Mouse (Mus musculus) brain, embryonic 14.5 days (tissue): Measurements from ENCODE around the gene Serinc4. TPM values are rescaled to one million over a fixed set of nuclear protein-coding genes. Genes with fewer than 3 reads are reported as not detected.
A peak's percentile ranks its signal among the peaks of the same experiment; 100 is the strongest.

Experiments
- DNase-seq: peaks from one replicate; pipeline ENCODE4 v3.0.0-alpha.2; 2011; ENCODE audit warnings: low read depth
- CTCF ChIP-seq: fragments of 200-500 bp; IDR thresholded peaks from 2 replicates; pipeline ENCODE4 v1.5.1; 2012; ENCODE audit warnings: inconsistent platforms, mild to moderate bottlenecking, moderate library complexity, borderline replicate concordance; ENCODE audit not compliant: insufficient read depth, insufficient read length; ENCODE audit errors: extremely low read depth
- POLR2A ChIP-seq: fragments of 200-500 bp; IDR thresholded peaks from 2 replicates; pipeline ENCODE4 v1.6.1; 2012; ENCODE audit warnings: mild to moderate bottlenecking, inconsistent platforms, borderline replicate concordance; ENCODE audit not compliant: poor library complexity, insufficient read depth, insufficient read length, severe bottlenecking; ENCODE audit errors: extremely low read depth
- polyA plus RNA-seq: library from polyadenylated mRNA; depleted of rRNA; stranded (reverse); fragments of >200 nt; gene quantifications from 2 replicates; pipeline ENCODE4 v1.2.3, GENCODE M21; 2012

Gene Serinc4
- polyA plus RNA-seq, 1 experiment = 4.8 TPM

DNA sequence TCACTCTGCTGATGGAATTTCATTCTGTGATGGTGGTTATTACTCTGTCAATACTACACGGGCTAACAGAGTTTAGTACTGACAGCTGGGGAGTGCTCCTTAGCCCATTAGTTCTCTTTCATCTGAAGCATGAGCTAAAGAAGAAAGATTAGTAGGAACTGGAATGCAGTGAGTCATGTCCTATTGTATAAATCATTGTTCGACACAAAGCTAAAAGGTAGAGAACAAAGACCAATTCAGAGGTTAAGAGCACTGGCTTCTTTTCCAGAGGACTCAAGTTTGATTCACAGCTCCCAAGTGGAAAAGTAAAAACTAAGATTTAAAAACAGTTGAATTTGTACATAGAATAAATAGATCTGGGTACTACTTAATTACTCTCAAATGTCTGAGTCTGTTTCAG is 3.5 kb upstream of the Serinc4 start:
- TF ChIP-seq CTCF = no peak
- no peak for TF ChIP-seq POLR2A
- DNase-seq = no peak

DNA sequence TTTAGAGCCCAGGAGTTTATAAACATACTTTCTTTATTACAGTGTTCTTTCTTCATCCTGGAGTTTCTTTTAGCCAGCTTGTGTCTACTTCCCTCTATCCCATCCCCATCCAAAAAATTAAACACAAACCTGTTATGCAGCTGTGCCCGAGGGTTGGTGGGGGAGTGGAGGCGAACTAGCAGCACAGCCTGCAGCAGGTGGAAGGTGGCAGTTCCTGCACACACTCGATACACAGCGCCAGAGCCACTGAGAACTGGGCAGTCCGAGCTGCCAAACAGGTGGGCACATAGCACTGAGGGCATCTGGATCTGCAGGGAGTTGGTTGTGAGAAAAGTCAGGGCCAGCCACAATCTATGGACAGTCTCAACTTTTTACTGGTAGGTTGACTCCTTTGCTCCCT is 1.0 kb downstream of the Serinc4 start:
- TF ChIP-seq CTCF = no peak
- no peak for TF ChIP-seq POLR2A
- DNase-seq = no peak

DNA sequence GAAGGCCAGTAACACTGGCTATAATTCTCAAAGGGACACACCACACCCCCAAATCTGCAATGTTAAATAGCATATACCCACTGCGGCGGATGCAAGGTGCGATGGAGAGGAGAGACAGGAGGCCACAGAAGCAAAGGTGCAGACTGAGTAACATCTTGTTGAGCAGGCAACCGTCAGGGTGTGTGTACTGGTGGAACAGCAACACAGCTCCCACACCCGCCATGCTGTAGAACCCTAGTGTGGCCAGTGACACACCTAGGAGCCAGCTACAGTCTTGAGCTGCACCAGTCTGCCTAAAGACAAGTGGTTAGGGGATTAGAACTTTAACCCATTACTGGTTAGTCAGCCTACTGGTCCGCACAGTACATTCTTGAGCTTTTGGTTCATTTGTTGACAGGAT is 2.7 kb downstream of the Serinc4 start:
- no peak for DNase-seq
- TF ChIP-seq POLR2A = no peak
- no peak for TF ChIP-seq CTCF

DNA sequence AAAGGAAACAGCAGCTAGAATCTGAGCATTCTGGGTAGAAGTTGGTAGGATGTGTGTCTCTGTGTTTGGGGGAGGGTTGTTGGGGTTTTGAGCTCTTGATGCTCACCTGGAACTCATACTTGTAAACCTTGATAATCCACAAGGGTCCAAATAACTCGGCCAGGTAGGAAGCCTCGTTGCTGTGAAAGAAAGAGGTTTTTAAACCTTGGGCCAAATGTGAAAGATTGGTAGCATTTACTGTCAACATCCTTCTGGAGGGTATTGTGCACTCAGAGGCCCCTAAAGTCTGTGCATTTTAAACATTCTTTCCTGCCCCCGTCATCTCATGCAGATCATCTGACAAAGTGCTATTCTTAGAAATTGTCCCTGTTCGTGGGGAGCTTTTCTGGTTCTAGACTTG is 3.6 kb downstream of the Serinc4 start, which contains the start of gene Hypk:
Gene Hypk (plus strand): TSS at position 301 of the 400 bp plus-strand sequence.
- no peak for DNase-seq
- TF ChIP-seq POLR2A (no peak), CTCF (no peak)

DNA sequence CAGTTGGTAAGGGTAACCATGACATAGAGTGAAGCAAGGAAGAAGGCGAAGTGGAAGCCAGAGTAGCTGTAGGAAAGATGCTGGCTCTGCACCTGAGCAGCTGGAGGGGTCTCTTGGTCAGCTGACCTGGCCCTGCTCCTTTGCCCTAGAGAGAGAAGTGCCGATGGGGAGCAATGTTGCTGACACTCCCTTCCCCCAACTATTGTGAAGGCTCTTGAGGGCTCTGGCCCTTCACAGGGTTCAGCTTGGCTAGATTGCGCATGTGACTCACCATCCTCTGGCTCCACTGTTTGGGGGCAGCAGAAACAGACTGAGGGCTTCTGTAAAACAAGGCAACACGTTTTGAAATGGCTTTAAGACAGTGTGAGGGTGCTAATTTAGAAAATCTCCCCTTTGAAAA is 4.2 kb downstream of the Serinc4 start:
- TF ChIP-seq CTCF = no peak
- no peak for TF ChIP-seq POLR2A
- no peak for DNase-seq

DNA sequence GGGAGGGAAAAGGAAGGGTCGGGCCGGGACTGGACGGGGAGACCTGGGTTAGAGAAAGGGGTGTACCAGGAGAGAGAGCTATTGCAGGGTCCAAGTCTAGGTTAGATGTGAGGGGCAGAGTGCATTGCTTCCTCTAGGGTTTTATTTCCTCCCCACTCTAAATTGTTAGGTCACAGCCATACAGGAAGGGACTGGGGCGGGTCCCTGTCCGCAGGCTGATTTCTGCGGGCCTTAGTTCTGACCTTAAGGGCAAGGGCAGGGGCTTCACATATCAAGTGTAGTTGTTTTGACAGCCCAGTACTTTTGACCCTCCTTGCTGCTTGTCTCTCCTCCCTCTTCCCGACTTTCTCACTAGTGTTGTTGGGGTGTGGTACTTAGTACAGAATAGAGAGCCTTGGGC is 6.5 kb downstream of the Serinc4 start:
- TF ChIP-seq POLR2A = no peak
- TF ChIP-seq CTCF = no peak
- peak; percentile 4 for DNase-seq

DNA sequence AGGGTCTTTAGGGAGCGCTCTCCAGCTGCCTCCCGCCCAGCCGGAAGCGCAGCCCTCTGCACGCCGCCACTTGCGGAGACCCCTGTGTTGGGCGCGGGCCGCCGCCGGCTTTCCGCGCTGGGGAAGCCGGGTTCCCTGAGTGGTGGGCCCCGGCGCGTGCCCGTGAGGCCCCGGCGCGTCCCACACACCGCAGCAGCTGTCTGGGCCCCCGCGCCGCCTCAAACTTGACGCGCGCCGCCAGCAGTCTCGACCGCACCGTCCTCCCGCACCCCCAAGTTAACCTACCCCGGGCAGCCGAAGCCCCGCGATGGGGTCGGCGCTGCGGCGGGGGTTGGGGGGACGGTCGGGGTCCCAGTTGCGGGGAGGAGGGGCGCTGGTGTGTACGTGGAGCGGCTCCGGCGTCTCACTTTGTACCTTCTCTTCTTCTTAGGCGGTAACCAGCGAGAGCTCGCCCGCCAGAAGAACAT is 7.0 kb downstream of the Serinc4 start:
- TF ChIP-seq CTCF (no peak), POLR2A (no peak)
- DNase-seq = no peak

DNA sequence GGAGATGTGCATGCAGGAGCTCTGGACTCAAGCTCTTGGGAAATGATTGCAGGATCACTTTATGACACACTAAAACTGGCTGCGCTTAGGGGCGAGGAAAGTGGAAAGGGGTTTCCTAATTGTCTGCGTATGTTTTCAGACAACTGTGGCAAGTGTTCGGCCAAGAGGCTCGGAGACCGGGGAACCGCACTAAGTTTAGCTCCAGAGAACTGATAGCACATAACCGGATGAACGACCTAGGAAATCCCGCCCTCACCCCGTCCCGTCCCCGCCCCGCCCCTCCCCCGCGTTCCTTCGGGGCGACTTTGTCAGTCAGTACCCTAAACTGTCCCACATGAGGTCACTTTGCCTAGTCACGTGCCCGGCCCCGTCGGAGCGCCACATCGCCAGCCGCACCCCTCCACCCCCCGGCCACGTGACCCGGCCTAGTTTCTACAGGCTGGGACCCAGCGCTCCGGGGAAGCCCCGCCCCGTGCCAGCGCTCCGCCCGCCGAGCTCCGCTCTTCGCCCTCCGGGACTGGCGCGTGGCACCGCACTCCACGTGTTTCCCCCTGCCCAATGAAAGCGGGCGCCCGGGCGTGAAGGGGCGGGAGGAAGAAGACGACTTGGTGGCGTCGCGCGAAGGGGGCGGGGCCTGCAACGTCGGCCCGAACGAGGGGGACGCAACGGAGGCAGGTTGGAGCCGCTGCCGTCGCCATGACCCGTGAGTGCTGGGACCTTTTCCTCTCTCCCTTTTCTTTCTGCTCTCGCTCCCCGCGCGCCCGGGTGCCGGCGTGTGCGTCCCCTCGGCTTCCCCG is 7.6 kb downstream of the Serinc4 start, which contains the start of gene Serf2:
Gene Serf2 (plus strand): TSS at position 457 of the 797 bp plus-strand sequence.
- no peak for TF ChIP-seq CTCF
- peak; percentile 87 for TF ChIP-seq POLR2A
- DNase-seq = peak; percentile 100

DNA sequence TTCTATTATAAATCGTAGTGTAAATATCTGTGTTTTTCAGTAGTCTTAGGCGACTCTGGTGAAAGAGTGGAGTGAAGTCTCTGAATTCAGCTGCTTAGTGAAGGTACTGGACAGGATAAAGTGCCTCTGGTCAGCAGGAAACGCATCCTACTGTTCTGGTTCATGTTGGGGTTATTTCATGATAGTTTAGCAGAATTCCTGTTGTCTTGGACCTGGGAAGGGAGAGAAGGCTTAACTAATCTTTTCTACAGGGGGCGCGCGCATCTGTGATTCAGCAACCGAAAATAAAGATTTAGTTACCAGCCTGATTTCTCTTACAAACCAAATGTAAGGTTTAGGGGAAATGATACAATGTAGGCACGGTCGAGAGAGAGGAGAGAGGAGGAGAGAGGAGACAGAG is 8.4 kb downstream of the Serinc4 start:
- TF ChIP-seq POLR2A = no peak
- peak; percentile 21; the same call in 1 of the 2 replicates for TF ChIP-seq CTCF
- DNase-seq = peak; percentile 56

DNA sequence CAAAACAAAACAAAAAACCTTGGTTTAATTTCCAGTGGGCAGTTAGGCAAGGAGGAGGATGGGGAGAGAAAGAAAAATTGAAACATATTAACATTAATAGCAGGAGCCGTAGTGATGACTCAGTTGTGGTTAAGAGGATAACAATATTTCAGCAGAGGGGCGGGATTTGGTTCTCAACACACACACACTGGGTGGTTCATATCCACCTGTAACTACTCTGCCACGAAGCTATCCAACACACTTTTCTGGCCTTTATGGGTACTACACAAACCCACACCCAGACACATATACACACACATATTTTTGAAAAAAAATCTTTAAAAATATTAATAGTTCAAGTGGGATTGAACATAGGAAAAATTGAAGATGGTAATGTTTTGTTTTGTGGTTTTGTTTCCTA is 9.6 kb downstream of the Serinc4 start:
- no peak for TF ChIP-seq CTCF
- no peak for TF ChIP-seq POLR2A
- DNase-seq = no peak

DNA sequence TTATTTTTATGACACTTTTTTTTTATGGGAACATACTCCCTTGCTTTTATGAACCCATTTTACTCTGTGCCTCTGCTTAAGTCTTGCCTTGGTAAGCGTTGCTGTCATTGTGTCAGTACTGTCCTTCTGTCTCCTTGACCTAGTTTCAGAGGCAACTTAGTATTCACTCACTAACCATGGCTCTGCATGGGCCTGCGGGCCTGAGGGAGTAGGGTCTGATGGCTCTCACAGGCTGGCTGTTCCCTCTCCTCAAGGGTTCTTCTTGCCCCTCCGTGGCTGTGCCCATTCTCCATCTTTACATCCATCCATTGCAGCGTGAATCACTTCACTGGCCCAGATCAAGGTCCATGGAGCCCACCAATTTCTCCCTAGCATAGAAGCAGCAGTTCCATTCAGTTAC is 10.1 kb downstream of the Serinc4 start:
- TF ChIP-seq POLR2A = no peak
- no peak for TF ChIP-seq CTCF

DNA sequence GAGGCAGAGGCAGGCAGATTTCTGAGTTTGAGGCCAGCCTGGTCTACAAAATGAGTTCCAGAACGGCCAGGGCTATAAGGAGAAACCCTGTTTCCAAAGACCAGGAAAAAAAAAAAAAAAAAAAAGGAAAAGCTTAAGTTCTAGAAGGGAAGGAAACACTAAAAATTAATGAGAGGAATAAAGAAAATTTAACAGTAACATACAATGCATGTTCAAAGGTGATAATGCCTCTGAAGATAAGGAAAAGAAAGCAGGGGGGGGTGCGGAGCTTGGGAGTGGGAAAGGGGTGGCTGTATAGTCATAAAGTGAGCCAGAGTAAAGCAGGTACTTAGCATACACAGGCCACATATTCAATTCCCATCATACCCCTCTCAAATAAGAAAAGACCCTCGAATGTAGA is 11.5 kb downstream of the Serinc4 start:
- TF ChIP-seq CTCF = no peak
- no peak for TF ChIP-seq POLR2A
- DNase-seq = no peak

More for the DNA sequence above, 10.1 kb downstream of the Serinc4 start:
- DNase-seq = no peak

DNA sequence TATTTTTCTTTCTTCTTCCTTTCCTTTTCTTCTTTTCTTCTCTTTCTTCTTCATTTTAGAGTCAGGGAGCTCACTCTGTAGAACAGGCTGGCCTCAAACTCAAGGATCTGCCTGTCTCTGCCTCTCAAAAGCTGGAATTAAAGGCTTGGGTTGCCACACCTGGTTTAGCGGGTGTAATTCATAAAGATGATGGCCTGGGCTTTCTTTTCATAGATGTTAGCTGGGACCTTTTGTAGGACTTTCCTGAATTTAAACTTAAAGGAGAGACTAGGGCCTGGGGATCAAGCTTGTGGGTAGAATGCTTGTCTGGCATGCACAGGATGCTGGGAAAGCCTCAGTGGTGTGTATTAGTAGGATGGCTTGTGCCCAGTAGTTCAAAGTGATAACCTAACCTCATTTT is 12.4 kb downstream of the Serinc4 start, which contains the start of gene Ell3:
Gene Ell3 (minus strand): TSS at position 101 of the 400 bp plus-strand sequence.
- DNase-seq = no peak
- TF ChIP-seq CTCF (no peak), POLR2A (no peak)
